Mouse (Mus musculus) thymus, postnatal 0 days (tissue): ENCODE results near the gene Rgmb. TPM values are rescaled to one million over a fixed set of nuclear protein-coding genes. Genes with fewer than 3 reads are reported as not detected.
A peak's percentile ranks its signal among the peaks of the same experiment; 100 is the strongest.

Source experiments
- DNase-seq: peaks from one replicate; pipeline ENCODE4 v3.0.0-alpha.2; 2015; ENCODE audit warnings: low spot score
- polyA plus RNA-seq: library from polyadenylated mRNA; unstranded; fragments of >200 nt; fragmentation: Nextera tagmentation; extraction: Ambion mirVana; gene quantifications from 2 replicates; pipeline ENCODE4 v1.2.1, GENCODE M21; 2015

The Rgmb gene
- polyA plus RNA-seq, 1 experiment from 2014 or later = 4.2 TPM

DNA sequence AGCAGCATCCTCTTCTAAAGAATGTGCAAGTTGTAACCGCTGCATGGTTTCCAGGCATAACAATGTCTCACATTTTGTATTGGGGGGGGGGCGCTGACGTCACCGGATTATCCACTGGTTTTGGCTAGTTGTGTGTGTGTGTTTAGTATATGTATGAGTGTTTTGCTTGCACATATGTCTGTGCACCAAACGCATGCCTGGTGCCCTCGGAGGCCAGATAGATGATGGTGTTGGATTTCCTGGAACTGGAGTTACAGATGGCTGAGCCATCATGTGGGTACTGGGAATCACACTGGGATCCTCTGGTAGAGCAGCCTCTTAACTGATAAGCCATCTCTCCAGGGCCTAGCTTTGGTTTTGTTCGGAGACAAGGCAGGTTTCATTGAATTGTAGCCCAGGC lies 8.5 kb downstream of the Rgmb start:
- DNase-seq = no peak

DNA sequence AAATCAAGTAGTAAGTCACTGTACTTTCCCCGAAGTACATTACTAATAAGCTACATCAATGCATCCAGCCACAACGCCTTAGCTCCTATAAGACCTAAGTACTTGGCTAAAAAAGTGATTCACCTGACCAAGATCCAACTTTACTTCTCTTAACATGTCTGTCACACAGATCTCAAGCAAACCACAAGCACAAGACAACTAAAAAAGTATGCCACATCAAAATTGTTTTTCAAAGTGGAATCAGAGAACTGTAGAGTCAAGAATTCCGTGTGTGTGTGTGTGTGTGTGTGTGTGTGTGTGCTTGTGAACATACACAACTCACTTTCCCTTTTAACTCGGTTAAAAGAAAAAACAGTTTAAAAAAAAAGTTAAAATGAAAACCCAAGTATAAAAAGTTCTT lies 9.1 kb downstream of the Rgmb start:
- no peak for DNase-seq

DNA sequence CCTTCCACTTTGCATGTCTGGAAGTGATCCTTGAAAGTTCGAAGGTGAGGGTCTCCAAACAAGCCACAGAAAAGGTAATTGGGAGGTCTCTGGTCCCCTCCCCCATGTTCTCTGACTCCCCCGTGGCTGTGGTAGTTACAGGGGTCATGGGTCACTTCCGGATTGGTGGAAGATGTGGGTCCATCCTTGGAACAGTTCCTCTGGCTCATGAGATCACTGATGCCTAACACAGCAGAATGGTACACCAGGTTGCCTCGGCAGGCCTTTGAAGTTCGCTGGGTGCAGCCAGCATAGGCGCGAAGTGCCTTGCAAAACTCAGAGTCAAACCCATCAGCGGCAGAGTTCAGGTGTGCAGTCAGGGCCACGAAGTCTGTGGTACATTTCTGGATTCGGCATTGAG lies 10.1 kb downstream of the Rgmb start:
- DNase-seq = no peak

DNA sequence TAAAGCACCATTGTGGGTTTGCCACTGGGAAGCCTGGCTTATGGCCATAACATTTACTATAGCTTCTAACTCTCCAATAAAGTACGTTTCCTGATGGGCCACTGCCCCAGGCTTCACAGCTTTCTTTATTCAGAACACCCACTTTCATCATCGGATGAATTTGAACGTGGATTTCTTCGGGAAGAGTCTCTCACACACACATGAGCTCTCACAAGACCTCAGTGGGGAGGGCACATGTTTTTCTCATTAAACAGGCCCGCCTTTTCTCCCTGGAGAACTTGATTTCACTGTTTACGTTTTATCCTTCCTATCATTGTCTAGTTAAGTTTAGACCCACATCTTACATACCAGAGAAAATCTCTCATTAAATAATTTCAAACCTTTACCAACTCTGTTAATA lies 10.7 kb downstream of the Rgmb start:
- DNase-seq = no peak

DNA sequence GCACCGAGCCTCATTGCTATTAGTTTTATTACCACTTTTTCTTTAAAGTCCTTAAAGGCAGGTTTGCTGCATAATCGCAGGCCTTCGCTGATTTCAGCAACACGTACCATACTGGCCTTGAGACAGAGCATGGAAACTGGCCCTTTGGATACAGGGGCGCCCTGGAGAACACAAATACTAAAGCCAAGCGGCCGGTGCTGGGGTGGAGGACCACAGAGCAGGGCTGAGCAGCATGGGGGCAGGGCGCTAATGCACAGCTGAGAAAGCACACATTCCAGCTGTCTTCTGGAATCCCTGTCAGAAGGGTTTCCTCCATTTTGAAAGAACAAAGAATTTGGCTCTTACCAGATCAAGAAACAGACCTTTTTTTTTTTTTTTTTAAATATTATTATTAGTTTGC lies 12.5 kb downstream of the Rgmb start:
- no peak for DNase-seq

DNA sequence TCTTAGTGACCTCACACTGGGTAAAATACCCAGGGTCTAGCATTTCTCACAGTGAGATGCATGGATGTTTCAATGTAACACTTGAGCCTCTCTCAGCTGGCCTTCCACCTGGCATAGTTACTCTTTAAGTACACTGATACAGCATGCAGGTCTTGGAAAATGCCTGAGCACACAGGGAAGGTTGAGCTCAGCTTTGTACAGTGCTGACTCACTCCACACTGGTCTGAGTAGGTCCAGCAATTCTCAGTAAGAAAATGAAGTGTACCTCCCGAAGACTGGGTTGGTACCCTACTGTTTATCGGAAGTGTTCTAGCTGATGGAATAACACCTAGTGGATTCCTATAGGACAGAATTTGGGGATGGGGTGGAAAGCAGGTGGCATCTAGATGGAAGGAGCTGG lies 13.2 kb downstream of the Rgmb start:
- no peak for DNase-seq

DNA sequence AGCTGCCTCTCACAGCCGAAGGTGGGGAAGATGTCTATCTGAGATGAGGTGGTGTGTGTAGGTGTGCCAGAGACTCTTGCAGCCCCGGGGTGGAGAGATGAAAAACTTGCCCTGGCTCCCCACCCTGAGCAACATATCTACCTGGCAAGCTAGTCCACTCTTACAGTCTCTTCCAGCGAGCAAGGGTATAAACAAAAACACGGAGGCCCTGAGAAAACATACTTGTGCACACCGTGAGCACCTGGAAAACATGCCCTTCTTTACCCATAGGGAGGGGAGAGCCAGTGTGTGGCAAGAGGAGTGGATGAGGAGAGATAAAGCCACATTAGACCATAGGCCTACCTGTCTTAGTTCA lies 13.8 kb downstream of the Rgmb start:
- DNase-seq = no peak

DNA sequence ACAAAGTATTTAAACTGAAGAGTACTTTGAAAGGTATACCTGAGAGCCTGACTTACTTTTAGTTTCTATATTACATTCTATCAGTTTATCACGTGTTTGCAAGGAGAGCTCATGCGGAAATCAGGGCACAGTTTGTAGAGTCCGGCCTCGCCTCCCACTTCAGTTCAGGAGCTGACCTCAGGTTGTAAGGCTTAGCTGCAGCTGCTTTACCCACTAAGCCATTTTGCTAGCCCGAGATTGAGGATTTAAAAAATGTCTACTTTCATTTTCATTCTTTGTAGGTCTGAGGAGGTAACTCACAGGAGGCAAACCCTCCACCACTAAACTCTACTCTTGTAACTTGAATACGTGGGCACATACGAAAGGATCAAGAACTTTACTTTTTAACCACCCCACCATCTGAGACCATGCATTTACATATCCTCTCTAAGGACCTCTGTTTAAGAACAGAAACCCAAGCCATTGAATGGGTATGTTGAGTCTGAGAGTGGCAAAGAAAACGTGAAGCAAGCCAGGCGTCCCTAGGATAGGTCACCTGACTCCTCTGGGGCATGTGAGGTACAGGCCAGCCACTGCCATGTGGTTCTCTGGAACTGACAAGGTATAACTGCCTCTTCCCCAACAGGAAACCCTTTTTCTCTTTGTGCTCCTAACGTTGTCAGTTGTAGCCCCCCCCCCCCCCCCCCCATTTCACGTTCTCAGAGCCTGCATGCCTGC lies 14.3 kb downstream of the Rgmb start:
- peak; percentile 50 for DNase-seq

DNA sequence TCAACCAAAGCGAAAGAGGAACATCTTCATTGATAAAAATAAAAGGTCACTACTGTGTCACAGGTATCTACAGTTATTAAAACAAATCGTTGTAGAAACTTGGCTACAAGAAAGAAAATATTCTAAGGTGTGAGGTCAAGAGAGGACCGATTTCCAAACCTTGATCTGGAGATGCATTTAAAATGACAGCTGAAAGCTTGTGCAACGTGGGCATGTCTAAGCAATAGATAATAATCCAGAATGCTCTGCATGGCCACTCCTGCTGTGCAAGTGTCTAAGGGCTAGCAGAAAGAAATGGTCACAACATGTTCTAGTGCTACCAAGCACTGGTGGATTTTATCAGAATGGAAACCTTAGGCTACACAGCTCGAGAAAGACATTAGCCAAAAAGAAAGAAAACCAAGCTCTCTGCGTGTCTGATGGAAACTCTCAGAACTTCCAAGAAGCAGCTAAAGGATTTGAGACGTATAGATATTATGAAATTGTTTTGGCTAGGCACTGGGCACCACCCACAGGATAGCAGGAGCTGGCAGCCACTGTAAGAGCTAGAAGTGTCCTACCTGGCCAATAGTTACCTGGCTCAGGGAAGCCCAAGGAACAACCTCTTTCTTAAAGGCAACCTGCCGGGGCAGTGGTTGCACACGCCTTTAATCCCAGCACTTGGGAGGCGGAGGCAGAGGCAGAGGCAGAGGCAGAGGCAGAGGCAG lies 15.4 kb downstream of the Rgmb start:
- no peak for DNase-seq

DNA sequence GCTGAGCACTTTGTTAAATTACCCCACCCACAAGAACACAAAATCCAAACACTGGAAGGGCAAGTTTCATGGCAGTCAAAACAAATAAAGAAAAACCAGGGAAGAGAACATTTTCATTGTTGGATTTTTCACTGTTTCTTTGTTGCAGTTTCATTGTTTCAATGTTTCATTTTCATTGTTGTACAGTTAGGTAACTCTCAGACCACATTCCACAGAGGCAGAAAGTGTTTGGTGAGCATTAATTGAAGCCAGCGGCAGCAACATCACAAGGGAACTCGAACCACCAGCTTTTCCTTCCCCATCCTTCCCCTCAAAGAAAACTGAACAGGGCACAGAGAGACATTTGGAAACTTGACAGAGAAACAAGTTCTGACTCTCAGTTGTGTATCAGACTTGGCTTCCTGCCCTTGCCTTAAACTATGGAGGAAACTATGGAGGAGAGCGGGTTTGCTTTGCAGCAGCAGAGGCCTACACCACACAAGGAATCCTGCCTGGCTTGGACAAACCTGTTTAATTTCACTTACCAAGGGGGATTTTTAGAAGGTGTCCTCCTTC lies 17.1 kb downstream of the Rgmb start:
- DNase-seq = no peak

DNA sequence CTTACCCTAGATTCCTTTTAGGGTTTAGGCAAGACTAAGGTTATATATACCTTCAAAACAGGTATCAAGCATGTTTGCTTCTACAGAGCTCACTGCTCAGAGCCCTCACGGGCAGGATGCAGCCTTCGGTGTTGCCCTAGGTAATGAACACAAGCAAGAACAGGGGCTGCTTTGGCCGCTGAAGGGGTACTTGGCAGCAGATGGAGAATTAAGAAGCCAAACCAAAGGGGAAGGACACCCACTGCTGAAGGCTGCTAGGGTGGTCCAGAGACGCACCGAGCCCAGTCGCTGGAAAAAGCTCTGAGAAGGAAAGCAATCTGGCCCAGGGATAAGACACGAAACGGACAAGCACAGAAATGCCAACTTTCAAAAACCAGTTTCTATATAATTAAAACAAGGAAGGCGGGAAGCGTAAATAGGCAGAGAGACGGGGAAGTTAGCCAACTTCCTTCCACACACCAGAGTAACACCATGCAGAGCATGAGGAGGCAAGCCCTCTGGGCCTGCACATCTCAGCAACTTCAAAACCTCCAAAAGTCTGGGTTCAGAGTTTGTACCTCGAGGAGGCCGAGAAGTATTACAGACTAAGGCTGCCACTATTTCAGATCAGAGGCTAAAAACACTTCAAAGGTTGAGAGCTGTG lies 18.6 kb downstream of the Rgmb start:
- DNase-seq = no peak

DNA sequence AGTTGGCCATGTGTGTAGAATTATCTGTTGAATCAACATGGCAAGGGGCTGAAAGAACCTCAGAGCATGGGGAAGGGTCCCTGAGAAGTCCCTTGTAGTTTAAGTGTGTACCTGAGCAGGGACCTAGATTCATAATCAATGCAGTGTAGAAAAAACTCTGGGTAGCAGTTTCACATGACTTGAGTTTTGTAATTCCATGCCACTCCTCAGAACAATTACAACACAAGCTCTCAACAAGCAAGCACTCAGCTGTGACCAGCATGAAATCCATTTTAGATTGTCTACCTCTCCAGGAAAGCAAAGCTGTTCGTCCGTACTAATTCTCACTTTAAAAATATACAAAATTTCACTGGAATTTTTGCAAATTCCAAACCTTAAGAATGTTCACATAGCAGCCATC lies 20.9 kb downstream of the Rgmb start:
- DNase-seq = no peak

DNA sequence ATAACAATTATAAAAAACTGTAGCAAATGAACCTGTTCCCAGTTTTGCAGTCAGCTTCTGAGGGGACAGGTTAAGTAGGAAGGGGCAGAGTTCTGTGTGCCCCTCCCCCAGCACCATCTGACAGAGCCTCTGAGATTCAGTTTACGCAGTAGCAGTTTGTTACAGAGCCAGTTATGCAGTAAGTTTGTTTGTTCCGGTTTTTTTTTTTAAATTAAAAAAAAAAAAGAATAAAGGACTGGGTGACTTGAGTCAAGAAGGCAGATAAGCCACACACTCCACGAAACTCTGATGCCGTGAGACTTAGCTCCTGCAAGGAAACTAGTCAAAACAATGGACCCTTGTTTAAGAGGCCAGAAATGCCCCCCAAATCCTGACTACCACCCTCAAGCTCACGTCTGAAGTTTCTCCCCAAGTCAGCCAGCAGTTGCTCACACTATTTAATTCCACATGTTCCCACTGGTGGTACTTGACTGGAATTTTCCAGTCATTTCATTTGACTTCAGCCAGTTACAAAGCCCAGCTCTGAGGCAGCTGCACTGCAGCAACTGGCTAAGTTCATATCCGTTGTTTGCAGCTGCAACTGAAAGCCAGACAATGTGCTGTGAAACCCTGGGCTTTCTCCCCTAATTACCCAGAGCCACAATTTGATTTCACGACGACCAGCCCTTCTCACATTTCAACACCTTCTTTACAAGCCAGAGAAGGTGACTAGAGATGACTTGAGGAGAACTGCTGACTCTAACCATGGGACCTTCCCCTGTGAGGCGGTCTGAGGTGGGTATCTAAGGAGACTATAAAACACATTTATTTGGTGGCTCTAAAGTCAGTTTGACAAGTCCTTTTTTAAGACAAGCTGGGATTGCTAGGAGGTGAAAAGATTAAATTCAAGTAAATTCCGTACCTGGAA lies 22.1 kb downstream of the Rgmb start:
- no peak for DNase-seq

DNA sequence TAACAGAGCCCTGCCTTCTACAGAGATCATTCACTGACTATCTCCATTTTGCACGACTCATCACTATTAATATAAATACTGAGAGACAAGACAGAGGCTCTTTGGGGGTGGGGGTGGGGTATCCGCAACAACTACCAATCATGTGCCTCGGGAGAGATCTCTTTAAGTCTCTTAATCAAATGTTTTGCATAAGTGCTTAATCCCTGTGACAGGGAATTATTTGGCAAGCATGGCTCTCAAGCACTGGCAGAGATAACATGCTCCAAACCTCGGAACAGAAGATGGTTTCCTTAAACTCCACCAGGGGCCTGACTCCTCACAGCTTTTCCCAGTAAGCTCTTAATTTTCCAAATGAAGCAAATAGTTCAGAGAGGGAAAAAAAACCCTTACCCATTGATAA lies 22.8 kb downstream of the Rgmb start:
- DNase-seq = no peak

DNA sequence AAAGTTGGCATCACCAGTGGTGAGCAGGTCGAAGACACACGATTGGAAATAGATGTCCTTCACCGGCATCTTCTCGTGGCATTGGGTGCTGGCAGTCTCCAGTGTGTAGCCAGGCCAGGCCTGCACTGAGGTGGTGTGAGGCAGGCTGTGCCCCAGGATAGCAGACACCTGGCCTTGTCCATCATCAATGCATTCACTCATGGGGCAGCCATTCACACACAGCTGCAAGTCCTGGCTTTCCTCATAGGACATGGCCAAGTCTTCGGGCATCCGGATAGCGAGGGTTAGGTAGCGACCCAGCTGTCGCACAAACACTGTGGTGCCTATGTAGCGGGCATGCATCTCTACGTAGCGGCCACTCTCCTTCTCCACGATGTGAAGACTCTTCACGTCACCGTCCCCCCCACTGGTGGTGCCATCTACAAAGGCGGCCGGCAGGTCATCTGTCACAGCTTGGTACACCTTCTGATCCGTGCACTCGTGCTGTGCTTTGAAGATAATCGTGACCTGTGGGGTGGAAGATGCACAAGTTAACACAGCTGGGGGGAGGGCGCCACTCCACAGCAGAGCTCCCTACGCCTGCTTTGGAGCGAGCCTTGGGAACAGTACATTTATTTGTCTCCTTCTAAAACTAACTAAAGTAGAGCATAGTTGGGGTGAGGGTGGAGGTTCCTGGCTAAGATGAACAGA lies 23.4 kb downstream of the Rgmb start:
- DNase-seq = no peak

DNA sequence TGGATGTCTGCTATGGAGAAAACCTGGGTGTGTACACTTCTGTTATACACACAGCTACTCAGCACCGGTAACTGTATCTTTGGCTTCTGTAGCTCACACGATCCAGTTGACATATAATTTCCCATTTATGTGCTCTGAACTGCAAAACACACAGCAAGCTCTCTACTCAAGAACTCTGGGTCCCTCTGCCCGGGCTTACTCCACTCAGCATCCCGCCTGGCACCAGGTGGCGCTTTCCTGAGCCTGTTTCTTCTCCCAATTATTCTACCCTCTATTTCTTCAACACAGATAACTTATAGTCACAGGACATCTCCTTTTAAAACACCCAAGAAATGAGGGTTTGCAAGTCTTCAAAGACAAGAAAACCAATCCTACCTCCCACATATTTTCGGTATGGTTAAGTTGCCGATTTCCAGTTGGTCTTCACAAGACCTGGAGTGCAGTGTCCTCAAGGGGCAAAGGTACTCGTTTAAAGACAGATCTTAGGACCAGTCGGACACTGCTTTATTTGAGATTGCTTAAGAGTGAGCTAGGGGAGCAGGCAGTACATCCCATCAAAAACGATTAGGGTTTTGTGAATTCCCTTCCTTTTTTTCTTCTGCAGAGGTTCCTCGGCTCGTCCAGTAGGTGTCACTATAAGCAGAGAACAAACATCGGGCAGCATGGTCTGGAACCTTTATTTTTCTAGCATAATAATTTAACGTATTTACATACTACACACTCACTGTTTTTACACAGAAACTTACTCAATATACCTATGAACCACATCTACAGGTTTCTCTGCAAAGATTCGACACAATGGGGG lies 26.6 kb downstream of the Rgmb start:
- peak; percentile 48 for DNase-seq

DNA sequence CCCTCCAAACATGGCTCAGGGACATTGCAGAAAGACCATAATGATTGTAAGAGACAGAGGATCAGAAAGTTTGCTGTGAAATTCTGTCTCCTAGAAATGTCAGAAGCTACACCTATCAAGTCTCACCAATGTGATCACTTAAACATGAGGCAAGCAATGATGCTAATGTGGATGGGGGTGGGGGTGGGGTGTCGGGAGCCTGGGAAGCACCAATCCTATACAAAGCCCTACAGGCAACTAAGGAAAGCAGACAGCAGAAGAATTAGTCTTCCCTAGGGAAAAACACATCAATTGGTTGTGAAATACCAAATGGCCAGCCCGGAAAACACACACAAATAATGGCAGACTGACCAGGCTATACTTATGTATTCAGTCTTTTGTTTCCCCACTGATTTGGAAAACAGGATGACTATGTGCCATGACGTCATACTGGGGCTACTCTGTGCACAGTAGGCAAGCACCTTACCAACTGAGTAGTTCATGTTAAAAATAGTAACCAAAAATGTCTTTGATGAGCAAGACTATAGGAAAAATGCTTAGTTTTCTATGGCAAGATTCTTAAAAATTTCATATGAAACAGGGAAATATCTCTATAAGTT lies 31.5 kb downstream of the Rgmb start:
- DNase-seq = no peak

DNA sequence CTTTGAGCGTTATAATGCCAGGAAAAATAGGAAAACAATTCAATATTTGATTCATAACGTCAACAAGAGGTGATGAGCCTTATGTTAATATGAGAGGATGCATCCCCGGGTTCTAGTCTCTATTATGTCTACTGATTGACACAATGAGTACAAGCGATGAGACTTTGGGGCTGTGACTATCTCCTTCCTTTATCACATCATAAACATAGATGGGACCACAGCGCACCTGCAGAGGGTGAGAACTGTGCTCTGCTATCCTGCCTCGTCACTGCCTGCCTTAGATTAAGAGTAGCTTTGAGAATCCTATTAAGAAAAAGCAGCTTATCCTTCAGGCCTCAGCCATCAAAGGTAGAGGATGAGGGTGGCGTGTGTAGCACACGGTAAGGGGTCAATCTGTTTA lies 40.1 kb downstream of the Rgmb start:
- no peak for DNase-seq

DNA sequence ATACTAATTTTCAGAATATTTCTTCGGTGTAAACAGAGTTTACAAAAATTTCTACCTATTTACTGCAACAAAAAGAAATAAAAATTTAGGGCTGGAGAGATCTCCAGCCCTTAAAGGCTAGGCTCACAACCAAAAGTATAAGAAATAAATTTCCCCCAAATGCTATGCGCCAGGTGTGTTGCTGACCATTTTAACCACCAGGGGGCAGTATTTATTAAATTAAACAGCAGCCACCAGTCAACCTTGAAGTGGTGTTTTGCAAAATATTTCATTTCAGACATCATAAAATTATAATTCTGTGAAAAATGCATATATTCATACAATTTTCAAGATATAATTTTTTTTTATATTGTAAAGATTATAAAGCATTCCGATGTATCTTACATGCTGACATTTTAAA lies 43.8 kb downstream of the Rgmb start:
- DNase-seq = peak; percentile 61

DNA sequence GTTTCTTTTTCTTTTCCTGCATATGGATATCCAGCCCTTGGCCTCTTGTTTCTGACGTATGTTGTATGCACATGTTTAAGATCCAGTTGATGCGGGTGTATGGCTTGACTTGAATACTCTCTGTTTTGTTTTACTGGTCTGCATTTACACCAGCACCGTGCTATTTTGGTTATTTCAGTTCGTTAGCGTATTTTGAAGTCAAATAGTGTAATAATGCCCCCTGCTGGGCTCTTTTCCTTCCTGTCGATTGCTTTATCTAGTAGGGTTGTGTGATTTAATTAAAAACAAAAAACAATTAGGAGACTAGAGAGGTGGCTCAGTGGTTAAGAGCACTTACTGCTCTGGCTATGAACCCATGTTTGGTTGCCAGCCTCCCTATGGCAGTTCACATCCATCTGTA lies 52.9 kb downstream of the Rgmb start:
- DNase-seq = peak; percentile 11
